Mouse (Mus musculus): ENCODE results near the gene 1810046K07Rik.

1810046K07Rik gene

DNA sequence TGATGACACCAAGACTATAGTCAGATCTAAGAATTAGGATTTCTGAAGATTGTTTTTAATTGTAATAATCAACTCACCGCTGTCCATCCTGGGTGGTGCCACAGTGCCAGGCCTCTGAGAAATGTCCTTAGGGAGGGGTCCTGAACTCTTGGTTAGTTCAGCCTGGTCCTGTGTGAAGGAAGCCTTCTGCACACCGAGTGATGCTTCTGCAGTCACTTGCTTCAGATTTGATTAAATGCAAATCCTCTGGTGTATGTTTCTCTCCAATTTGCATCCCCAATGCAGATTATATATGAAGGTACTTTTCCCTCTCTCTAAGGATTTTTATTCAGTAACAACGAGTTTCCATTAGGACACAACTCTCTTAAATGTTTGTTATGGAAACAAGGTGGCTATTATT, at the start of gene 1810046K07Rik:
1810046K07Rik (minus strand) TSS at position 187 of the 400 bp plus-strand sequence.
- DNase-seq = no peak

DNA sequence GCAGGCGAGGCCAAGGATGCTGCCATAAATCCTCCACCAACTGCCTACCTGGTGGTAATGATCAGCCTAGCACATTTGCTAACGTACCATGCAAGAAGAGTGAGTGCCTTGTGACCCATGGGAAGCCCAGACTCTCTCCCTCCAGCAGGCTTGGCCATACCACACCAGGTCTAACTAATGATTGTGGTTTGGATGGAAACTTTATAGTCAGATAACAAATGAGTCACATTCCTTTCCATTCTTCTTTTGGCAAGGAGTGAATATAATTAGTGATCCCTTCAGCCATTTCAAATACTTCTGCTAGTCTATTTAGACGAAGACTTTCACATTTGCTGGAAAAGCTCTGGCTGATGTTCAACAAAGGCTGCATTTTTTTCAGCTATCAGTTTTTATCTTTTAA, 40.8 kb upstream of the 1810046K07Rik start:
- no peak for DNase-seq

DNA sequence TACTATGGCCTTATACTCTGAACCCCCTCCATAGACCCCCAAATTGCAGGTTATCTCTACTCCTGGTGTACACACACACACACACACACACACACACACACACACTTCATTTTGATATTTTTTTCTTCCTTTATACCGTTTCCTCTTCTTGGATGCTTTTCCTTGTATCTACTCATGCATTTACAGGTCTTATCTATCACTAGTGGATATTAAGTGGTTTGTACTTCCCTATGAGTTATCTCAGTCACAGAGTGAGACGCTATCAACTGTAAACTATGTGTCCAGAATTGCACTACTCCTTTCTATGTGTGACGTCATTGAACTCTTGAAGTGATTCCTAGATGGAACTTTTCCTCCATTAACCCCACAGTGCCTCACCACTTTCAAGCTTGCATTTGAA, 38.4 kb upstream of the 1810046K07Rik start:
- no peak for DNase-seq

DNA sequence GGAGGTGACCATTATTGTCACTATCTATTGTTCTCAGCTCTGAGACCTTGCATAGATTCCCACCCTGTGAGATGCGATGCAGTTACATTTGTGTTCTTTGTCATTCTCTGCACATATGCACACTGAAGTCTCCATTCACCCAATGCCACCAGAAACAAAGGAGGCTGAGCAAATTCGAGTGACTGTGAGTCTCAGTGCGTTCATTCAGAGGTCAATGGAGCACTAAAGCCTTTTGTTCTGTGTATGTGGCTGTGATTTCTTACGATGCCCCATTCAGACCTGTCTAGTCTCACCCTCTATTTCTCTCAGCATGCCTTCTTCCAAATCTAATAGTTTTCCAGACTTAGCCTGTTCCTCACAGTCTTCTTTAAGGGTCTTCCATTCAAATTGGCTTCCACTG, 35.3 kb upstream of the 1810046K07Rik start:
- DNase-seq = no peak

DNA sequence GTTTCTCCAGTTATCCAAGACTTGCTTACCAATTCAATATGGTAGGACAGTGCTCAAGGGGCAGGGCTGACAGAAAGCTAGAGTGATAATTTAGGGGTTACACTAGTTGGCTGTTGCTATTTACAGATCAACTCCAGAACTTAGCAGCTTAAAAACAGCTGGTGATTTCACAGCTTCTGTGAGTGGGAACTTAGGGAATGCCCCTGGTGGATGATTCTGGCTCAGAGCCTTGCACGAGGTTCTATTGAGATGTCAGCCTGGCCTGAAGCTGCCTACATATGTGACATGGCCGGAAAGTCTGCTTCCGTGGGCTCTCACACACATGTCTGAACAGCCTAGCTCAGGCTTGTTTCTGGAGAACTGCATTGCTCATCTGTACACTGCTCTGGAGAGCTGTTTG, 24.8 kb upstream of the 1810046K07Rik start:
- DNase-seq = peak in 1 of 2 experiments; percentile 24

DNA sequence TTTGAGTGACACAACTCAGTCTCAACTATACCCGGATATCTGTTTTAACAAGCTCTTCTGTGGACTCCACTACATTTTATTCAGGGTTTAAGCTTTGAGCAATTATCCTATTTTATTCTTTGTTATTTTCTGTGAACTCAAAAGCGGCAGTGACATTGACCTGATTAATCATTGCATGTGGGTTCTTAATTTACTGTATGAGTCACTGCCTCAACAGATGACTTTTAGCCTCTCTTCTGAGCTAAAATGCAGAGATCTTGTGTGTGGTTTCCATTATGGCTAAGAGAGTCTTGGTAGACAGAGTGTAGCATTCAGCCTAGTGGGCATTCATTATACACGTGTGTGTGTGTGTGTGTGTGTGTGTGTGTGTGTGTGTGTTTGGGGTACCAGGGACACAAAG, 24.2 kb upstream of the 1810046K07Rik start:
- DNase-seq = no peak

DNA sequence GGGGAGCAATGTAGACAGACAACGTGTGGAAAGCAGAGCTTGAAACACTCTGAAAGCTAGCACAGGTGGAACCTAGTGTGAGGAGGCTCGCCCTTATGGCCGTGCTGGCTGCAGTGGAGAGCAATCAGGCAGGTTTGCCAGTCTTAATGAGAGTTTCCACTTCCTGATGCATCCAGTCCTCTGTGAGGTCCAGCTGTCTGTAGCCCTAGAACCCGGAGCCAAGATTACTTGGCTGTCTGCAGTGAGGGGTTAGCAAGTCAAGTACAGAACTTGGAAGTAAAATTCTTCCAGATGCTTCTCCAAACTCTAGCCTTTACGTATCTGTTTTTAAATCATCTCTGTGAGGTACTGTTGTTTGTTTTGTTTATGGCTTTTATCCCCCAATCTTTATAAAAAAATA, 20.7 kb upstream of the 1810046K07Rik start:
- DNase-seq = peak; percentile 14 to 49

DNA sequence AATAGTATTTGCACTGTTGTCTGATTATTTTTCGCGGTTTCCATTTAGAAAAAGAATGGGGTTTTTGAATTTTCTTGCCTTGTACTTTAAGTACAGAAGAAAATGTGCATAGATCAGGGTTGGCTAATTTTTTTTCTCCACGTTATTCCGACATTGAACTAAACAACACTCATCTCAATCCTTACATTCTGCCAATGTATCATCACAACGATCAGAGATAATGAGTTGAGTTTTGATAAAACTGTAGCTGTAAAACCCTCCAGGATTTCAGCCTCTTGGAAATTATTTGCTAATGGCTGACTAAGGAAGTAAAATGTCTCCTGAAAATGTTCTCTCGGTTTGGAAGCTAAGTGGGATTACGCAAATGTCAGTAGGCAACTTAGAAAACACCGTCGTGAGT, 17.1 kb upstream of the 1810046K07Rik start:
- DNase-seq = no peak

DNA sequence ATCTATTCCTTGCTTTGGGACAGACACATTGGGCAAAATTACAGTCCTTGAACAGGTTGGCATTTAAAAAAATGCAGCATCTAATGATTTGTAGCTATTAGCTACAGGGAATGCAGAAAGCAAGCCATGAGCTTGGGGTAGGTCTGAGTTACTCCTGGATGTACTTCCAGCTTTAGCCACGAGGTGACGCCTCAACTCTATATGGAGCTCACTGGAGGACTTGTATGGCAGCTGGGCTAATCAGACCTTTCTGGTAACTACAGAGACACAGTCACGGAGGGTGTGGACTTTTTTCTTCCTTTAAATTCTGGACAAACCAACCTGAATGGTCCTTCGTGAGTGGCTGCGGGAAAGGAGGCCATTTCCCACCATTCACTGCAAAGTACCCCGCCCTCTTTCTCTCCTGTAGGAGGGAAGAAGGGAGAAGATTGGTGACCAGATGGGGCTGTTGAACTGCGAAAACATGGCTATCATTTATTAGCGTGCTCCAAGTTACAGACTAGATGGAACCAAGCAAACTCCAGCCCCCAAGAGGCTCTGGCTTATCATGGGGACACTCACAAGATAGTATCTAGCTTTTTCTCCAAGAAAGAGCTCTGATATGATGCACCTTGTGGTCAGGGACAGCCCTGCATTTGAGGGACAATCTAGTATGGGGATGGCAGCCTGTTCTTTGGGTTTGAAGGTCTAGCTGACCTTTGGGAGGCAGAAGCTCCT, 6.7 kb upstream of the 1810046K07Rik start:
- DNase-seq = peak; percentile 79 to 87

DNA sequence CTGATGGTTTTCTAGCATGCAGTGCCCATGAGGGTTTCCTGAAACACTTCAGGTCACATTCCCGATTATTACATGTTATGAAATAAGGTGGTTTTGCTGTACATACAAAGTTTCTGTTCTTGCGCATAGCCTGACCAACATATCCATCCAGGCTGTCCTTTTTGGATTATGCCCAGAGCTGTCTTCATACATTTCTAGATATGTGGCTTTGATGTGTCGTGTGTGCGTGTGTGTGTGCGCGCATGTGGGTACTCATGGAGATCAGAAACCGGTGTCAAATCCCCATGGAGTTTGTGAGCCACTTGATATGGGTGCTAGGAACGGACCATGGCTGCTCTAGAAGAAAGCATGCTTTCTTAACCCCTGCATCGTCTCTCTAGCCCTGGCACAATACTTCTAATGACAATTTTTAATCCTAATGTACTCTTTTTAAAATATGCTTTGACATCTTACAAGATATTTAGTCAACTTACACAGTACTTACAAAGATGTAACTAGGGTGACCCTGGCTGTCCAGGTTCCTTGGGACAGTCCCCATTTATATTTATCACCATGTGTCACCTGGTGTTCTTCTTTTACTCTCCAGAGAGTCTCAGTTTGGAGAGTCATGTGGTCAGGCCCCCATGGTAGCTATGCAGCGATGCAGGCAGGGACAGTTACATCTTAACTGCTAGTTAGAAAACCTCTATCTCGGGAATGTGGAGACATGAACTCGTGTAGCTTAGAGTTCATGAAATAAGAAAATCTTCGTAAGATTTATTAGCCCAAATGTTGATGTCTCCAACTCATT, 2.9 kb upstream of the 1810046K07Rik start:
- DNase-seq = no peak

DNA sequence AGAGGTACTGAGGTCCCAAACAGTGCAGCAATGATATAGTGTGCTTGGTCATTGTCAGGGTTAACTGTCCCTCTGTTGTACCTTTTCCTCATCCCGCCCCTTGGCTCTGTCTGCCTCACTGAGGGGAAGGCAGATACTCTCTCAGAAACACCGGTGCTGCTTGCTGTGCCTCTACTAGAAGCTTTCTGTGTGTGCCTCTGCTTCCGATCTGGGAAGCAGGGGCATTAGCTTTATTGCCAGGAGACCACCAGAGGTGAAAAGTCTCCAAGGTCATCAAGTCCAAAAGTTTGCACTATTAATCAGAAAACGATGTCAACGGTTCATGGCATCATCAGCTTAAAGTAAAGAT, 1.2 kb downstream of the 1810046K07Rik start:
- DNase-seq = no peak

DNA sequence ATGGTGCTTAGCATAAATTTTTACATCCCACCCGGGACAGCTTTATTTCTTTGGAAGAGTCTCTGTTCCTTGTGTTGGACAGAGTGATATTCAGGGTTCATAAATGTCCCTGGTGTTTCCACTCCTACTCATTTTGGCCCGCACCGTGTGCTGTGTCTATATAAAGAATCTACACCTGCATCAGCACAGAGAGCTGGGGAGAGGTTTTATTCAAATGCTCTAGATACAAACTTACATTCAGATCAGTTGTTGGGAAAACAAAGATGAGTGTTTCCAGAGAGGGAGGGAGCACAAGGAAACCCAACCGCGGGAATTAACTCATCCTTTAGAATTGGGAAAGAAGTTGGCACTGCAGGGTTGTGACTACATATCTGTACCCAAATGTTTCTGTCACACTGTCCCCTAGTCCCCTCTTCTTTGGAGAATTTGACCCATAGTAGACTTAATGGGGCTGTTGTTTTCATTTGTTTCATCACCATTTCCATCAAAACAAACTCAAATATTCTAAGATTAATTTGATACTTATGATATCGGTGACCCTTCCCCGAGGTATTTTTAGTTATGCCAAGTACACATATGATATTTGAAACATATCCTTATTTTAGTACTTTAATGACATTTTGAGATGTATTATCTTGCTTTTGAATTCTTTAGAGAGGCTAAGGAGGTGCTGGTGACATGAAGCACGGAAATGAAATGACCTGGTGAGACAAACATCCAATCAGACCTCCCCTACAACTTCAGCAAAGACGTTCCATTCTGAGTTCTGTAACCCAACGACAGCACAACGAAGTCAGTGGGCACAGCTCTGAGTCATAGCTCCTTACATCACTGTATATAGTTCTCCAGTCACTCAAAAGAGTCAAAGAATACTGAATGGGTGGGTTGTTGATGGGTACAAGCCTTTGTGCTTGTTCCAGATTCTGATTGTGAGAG, 1.8 kb downstream of the 1810046K07Rik start:
- no peak for DNase-seq

DNA sequence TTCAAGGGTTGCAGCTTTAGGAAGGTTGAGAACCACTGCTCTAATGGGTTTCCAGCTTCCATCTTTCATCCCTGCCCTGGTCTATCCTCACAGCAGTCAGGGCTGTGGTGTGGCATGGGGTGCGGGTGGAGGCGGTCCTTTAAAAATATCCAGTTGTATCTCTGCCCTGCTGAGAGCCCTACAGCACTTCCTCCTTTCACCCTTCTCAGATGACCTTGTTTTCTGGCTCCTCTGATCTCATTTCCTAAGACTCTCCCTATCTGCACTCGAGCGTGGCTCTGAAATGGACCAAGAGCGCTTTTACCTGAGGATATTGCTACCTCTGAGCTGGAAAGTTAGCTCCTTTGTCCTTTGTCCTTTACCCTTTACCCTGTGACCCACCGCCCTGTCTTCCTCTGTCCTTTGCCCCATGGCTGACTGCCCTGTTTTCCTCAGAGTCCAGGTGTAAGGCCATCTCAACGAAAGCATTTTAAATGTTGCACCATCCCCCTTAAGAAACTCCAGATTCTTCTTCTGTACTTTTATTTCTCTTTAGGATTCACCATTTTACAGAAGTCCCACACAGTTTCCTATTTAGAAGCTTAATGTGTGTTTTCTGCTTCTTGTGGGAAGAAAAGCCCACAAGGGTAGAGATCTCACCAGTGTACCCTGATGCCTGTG, 4.2 kb downstream of the 1810046K07Rik start:
- no peak for DNase-seq

DNA sequence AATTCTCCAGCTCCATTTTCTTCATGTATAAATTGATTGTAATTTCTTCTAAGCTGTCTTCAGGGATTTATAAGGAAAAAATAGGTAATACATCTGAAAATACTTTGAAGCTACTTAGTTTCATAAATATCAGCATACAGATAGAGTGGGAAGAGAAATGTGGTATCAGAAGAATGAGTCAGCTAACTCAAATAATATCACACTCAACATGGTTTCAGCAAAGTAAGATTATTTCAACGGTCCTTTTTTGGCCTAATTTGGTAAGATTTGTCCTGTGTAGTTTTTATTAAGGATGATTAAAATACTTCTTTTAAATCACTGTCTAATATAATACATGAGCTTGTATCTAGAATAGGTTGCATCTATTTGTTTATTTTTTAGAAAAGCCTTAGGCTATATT, 8.6 kb downstream of the 1810046K07Rik start:
- DNase-seq = no peak

DNA sequence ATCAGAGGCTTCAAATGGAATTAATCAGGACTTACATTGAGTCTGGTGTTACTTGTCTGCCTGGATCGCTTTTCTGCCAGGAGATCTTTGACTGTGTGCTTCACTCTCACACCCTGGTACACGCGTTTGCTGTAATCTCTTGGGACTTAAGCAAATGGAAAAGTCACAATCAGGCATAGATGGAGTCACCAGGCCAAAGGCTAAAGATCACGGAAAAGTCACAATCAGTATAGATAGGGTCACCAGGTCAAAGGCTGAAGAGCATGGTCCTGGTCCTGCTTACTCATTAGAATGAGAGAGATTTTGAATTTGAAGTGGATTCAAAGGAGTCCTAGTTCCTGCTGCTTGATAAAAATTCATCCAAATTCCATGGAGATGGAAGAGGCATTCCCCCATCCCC, 10.5 kb downstream of the 1810046K07Rik start:
- no peak for DNase-seq

DNA sequence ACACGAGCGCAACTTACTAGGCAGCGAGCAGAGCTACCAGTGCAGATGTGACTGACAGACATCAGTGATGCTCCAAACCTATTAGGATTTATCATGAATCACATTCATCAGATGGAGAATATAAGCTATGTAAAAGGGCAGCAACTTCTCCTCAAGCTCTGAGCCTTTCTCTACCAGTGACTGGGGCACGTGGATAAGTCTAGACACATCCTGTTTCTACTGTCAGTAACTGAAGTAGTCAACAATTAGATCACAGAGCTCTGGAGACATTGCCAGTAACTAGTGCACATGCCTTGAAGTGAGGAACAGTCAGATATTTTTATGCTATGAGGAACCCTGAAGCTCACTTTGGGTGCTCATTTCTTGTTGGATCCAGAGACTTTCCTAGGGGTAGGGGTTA, 11.4 kb downstream of the 1810046K07Rik start:
- DNase-seq = no peak

DNA sequence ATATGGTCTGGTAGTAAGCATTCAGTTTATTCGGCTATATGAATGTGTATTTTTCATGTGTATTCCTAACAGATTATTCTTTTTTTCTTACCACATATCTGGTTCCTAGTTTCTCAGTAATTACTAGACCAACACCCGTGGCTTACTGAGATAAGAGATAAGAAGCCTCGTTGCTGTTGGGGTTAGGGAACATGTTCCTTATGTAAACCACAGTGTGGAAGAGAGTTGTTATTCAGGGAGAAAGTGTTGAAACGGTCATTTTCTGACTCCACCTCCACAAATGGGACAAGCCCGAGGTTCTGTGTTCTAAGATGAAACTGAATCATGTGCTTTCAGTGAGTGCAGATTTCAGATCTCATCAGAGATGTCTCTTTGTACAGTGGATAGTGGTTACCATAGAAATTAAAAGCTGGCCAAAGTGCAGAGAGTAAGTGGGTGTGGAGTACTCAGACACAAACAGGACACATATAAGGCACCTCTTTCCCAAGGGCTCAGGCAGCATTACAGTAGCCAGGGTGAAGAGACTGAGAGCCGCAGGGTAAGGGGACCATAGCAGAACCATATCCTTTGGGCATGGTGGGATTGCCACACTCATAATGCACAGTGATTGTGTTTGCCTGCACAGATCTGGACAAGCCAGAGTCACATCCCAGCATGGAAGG, 13.2 kb downstream of the 1810046K07Rik start:
- no peak for DNase-seq

DNA sequence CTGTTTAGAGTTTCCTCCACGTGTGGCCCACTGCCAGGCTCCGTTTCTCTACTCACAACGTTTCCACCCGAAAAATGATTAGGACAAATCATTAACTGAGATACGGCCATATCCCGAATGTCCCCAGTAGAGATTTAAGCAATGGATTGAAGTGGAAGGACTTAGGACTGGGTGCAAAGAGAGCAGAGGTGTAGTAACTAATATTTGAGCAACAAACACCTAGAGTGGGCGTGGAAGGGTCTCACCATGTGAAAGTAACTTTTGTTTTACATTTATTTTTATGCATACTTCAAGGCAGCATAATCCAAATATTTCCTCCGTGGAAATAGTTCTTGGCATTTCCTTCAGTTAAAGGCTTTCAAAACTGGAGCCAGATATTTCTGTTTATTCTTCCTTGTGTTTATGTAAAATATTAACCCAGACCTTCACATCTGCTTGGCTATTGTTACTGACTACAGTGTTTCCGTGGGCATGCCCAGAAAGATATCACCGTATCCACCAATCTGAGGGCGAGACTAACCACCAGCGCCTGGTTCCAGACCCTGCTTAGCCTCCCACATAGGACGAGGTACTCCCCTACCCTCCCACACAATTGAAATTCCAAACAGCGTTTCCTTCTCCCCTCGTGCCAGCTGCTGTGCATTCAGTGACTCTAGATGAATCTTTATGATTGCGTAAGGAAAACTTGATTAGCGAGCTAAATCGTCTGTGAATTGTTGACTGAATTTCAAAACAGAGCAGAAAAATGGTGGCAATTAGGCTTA, 16.0 kb downstream of the 1810046K07Rik start:
- peak; percentile 55 to 81 for DNase-seq

DNA sequence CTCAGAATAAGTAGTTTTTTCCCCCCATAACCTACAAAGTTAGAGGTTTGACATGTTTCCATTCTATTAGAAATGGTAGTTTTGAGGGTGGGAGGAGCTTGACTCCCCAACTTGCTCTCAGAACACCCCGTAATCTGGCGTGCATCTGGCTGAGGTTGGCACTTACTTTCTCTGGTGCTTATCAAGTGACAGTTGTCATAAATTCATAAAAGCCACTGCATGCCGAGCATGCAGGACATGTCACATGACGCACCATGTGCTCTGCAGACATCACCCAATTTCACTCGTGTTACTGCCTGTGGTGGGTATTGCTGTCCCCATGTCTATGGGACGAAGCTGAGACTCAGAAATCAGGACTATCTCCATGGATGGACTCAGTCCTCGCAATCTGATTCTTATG, 18.2 kb downstream of the 1810046K07Rik start:
- DNase-seq = no peak

DNA sequence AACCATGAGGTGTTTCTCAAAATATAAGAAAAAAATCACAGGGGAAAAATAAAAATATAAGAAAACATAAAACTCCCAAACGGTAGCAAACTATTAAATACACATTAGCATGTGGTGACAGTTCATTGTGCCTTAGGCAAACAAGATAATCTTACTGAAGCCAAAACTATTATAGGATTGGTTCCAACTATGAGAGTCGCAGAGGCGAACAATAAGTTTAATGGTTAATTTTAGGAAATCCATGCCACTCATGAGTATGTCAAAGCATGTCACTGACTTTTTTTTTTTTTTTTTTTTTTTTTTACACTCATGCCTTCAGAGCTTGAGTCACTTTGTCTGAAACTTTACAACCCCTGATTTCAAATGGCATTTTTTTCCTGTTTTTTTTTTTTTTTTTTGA, 22.4 kb downstream of the 1810046K07Rik start:
- no peak for DNase-seq

DNA sequence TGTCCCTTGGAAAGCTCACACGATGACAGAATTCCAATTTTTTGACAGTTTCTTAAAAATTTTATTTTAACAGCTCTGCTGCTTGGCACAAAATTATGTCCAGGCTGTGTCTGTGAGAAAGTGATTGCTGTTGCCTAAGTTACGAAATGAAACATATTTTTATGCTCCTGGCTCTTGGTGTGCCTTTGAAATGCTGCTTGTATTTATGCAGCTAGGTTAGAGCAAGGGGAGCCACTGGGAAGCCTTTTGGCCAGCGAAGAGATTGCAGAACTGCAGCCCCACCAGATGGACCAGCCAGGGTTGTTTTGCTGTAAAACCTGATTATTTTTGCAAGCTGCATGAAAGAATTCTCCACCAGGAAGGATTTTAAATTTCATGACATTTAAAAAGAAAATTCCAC, 23.6 kb downstream of the 1810046K07Rik start:
- DNase-seq = no peak

DNA sequence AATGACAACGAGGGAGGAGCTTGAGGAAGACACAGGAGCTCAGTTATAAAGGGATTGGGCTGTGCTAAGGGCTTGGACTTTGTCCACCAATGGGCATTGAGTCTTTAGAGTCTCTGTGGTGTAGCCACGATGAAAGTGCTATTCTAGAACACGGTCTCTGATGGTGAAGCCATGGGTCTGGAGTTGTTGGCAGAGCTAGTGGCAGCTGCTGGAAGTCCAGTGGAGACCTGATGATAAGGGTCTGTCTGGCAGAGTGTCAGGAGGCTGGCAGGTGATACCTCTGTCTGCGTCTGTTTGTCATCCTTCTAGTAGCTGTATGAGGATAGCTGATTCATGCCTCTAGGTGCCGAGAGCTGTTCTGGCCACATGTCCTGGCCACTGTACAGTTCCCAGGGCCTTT, 24.7 kb downstream of the 1810046K07Rik start:
- DNase-seq = no peak
